Mouse (Mus musculus) heart, embryonic 16.5 days (tissue): Measurements from ENCODE around the gene Lancl2. TPM values are rescaled to one million over a fixed set of nuclear protein-coding genes. Genes with fewer than 3 reads are reported as not detected.

Experiments
- ATAC-seq: fragments of 200-750 bp; cut with Nextera tagmentation; replicated peaks from 2 replicates; pipeline ENCODE4 v1.8.0; 2017; ENCODE audit warnings: moderate number of reproducible peaks; ENCODE audit not compliant: insufficient read depth, low FRiP score; ENCODE audit errors: extremely low read depth
- H3K27ac ChIP-seq: fragments of 300-500 bp; sonication (generic); 2 replicates; pipeline ENCODE4 v1.5.1; 2014; ENCODE audit warnings: mild to moderate bottlenecking, low read length, control low read depth, moderate library complexity
- H3K27me3 ChIP-seq: fragments of 300-500 bp; sonication (generic); 2 replicates; pipeline ENCODE4 v1.6.1; 2014; ENCODE audit warnings: low read length, mixed read lengths; ENCODE audit not compliant: control insufficient read depth, insufficient read depth
- H3K36me3 ChIP-seq: fragments of 300-500 bp; sonication (generic); 2 replicates; pipeline ENCODE4 v1.6.1; 2014; ENCODE audit not compliant: control insufficient read depth, insufficient read depth
- H3K4me1 ChIP-seq: fragments of 300-500 bp; sonication (generic); 2 replicates; pipeline ENCODE4 v1.6.1; 2014; ENCODE audit warnings: low read length, mixed read lengths; ENCODE audit not compliant: control insufficient read depth, insufficient read depth
- H3K4me2 ChIP-seq: fragments of 300-500 bp; sonication (generic); 2 replicates; pipeline ENCODE4 v1.6.1; 2014; ENCODE audit warnings: low read depth, mild to moderate bottlenecking, control low read depth, low read length
- H3K4me3 ChIP-seq: fragments of 300-500 bp; sonication (generic); 2 replicates; pipeline ENCODE4 v1.5.1; 2014; ENCODE audit warnings: mild to moderate bottlenecking, control low read depth, low read length
- H3K9ac ChIP-seq: fragments of 300-500 bp; sonication (generic); 2 replicates; pipeline ENCODE4 v1.6.1; 2014; ENCODE audit warnings: low read length, control low read depth
- H3K9me3 ChIP-seq: fragments of 300-500 bp; sonication (generic); replicated peaks from 2 replicates; pipeline ENCODE4 v1.6.1; 2016; ENCODE audit warnings: low read length; ENCODE audit not compliant: control insufficient read depth
- WGBS: fragments of 180-500 bp; shearing (Covaris S2); extraction: QIAGEN DNeasy Blood & Tissue Kit; methylation state at CpG from one replicate; pipeline ENCODE4 v1.1.7; 2014; 5-methylcytosine and 5-hydroxymethylcytosine counted together
- polyA plus RNA-seq: library from polyadenylated mRNA; unstranded; fragments of >200 nt; fragmentation: Nextera tagmentation; extraction: Ambion mirVana; gene quantifications from 2 replicates; pipeline ENCODE4 v1.2.1, GENCODE M21; 2015

Gene Lancl2
- polyA plus RNA-seq, 1 experiment from 2014 or later = 18.7 TPM

GRCm38 (mm10) chr6:57711726-57712125 is 9.4 kb downstream of the Lancl2 start:
- Histone ChIP-seq H3K4me3 (no peak overlapping the region), H3K27me3 (no peaks in the 10 kb centered on the region), H3K4me2 (no peak overlapping the region), H3K36me3 (peaks cover 4% of the 10 kb centered on the region; the same call in 1 of the 2 replicates), H3K4me1 (no peaks in the 10 kb centered on the region), H3K9me3 (no peaks in the 10 kb centered on the region), H3K27ac (no peak overlapping the region), H3K9ac (no peak overlapping the region)
- ATAC-seq = no peak
- 20% methylated on average over 1 of the region's 1 CpGs for WGBS

GRCm38 (mm10) chr6:57721347-57721746 is 19.0 kb downstream of the Lancl2 start:
- H3K27me3 ChIP-seq = no peaks in the 10 kb centered on the region
- H3K36me3 ChIP-seq = peaks cover 8% of the 10 kb centered on the region
- H3K4me1 ChIP-seq = 0 out of 2 replicates have a peak, but pooled peaks cover 3% of the 10 kb centered on the region
- H3K27ac ChIP-seq = no peak overlapping the region
- no peak for ATAC-seq
- H3K4me3 ChIP-seq = no peak overlapping the region
- 74% methylated on average over 1 of the region's 1 CpGs for WGBS
- H3K9ac ChIP-seq = no peak overlapping the region
- H3K9me3 ChIP-seq = no peaks in the 10 kb centered on the region
- H3K4me2 ChIP-seq = no peak overlapping the region

GRCm38 (mm10) chr6:57742749-57743148 is 40.4 kb downstream of the Lancl2 start:
- Histone ChIP-seq H3K4me3 (no peak overlapping the region), H3K9ac (no peak overlapping the region), H3K4me2 (no peak overlapping the region), H3K9me3 (no peaks in the 10 kb centered on the region), H3K27ac (no peak overlapping the region), H3K36me3 (peaks cover 5% of the 10 kb centered on the region), H3K27me3 (no peaks in the 10 kb centered on the region), H3K4me1 (no peaks in the 10 kb centered on the region)
- 94% methylated on average over 1 of the region's 1 CpGs for WGBS
- ATAC-seq = no peak

GRCm38 (mm10) chr6:57743333-57743732 is 41.0 kb downstream of the Lancl2 start:
- ATAC-seq = no peak
- peaks cover 3% of the 10 kb centered on the region; the same call in 1 of the 2 replicates for H3K36me3 ChIP-seq
- no peak overlapping the region for H3K27ac ChIP-seq
- no peaks in the 10 kb centered on the region for H3K27me3 ChIP-seq
- no peak overlapping the region for H3K4me2 ChIP-seq
- no peak overlapping the region for H3K9ac ChIP-seq
- H3K9me3 ChIP-seq = no peaks in the 10 kb centered on the region
- WGBS = 73% methylated on average over 2 of the region's 2 CpGs
- no peaks in the 10 kb centered on the region for H3K4me1 ChIP-seq
- no peak overlapping the region for H3K4me3 ChIP-seq

- Histone ChIP-seq H3K27ac (no peak overlapping the region), H3K36me3 (no peaks in the 10 kb centered on the region), H3K9me3 (no peaks in the 10 kb centered on the region), H3K9ac (no peak overlapping the region), H3K4me3 (no peak overlapping the region), H3K4me1 (no peaks in the 10 kb centered on the region), H3K4me2 (no peak overlapping the region), H3K27me3 (no peaks in the 10 kb centered on the region)
- 98% methylated on average over 2 of the region's 2 CpGs for WGBS
- no peak for ATAC-seq
Observed at GRCm38 (mm10) chr6:57744123-57744522, 41.8 kb downstream of the Lancl2 start.

GRCm38 (mm10) chr6:57744974-57745747 is 42.8 kb downstream of the Lancl2 start:
- WGBS = 67% methylated on average over 4 of the region's 4 CpGs
- no peak for ATAC-seq
- Histone ChIP-seq H3K4me3 (no peak overlapping the region), H3K4me1 (no peaks in the 10 kb centered on the region), H3K27me3 (no peaks in the 10 kb centered on the region), H3K9me3 (no peaks in the 10 kb centered on the region), H3K9ac (no peak overlapping the region), H3K36me3 (no peaks in the 10 kb centered on the region), H3K4me2 (no peak overlapping the region), H3K27ac (no peak overlapping the region)

GRCm38 (mm10) chr6:57745748-57746129 is 43.4 kb downstream of the Lancl2 start:
- Histone ChIP-seq H3K27ac (no peak overlapping the region), H3K4me2 (no peak overlapping the region), H3K9ac (no peak overlapping the region), H3K4me3 (no peak overlapping the region), H3K4me1 (no peaks in the 10 kb centered on the region), H3K9me3 (no peaks in the 10 kb centered on the region), H3K36me3 (no peaks in the 10 kb centered on the region), H3K27me3 (no peaks in the 10 kb centered on the region)
- WGBS = 84% methylated on average over 2 of the region's 2 CpGs
- no peak for ATAC-seq

GRCm38 (mm10) chr6:57753962-57754759 is 51.8 kb downstream of the Lancl2 start:
- no peak for ATAC-seq
- H3K27me3 ChIP-seq = no peaks in the 10 kb centered on the region
- H3K4me1 ChIP-seq = no peaks in the 10 kb centered on the region
- peaks cover 6% of the 10 kb centered on the region for H3K36me3 ChIP-seq
- no peak overlapping the region for H3K9ac ChIP-seq
- H3K4me2 ChIP-seq = no peak overlapping the region
- no peaks in the 10 kb centered on the region for H3K9me3 ChIP-seq
- no peak overlapping the region for H3K4me3 ChIP-seq
- H3K27ac ChIP-seq = no peak overlapping the region
- 93% methylated on average over 9 of the region's 9 CpGs for WGBS

GRCm38 (mm10) chr6:57763054-57763453 is 60.7 kb downstream of the Lancl2 start:
- Histone ChIP-seq H3K9ac (no peak overlapping the region), H3K27me3 (no peaks in the 10 kb centered on the region), H3K27ac (no peak overlapping the region), H3K9me3 (no peaks in the 10 kb centered on the region), H3K4me2 (no peak overlapping the region), H3K4me3 (no peak overlapping the region), H3K36me3 (peaks cover 9% of the 10 kb centered on the region), H3K4me1 (peaks cover 5% of the 10 kb centered on the region)
- no peak for ATAC-seq
